ENCODE assay signal across 15 mouse cellular contexts in genomic region chr7:92705534-92705933, GRCm38 (mm10).
"Had no signal": no experiment of that assay in that cellular context is flagged by ENCODE, and none has a peak within 500 bp of the region (broad histone marks: within the 10 kb centered on the region; RNA-seq: fewer than 3 reads in every experiment).

No protein-coding gene starts in this region.

- H3K4me3 ChIP-seq: neural tube, embryonic 12.5 days; neural tube, embryonic 13.5 days; stomach, embryonic 15.5 days had no signal

- H3K4me2 ChIP-seq: neural tube, embryonic 12.5 days; neural tube, embryonic 13.5 days; stomach, embryonic 15.5 days had no signal

- H3K4me1 ChIP-seq: neural tube, embryonic 12.5 days; stomach, embryonic 15.5 days had no signal

- H3K9ac ChIP-seq: neural tube, embryonic 12.5 days; neural tube, embryonic 13.5 days; stomach, embryonic 15.5 days had no signal

- DNase-seq: retina, postnatal 1 day; right cerebral cortex, adult 18-20 months; right cerebral cortex, postnatal 14 days; right cerebral cortex, postnatal 25 days; right cerebral cortex, postnatal 4 days; spleen, adult 18-20 months; thymus, adult 18-20 months; thymus, adult 2 months; thymus, postnatal 14 days; thymus, postnatal 25 days; thymus, postnatal 36 days; thymus, postnatal 4 days had no signal

- H3K36me3 ChIP-seq: neural tube, embryonic 12.5 days; neural tube, embryonic 13.5 days; stomach, embryonic 15.5 days had no signal

- H3K27me3 ChIP-seq: neural tube, embryonic 12.5 days; neural tube, embryonic 13.5 days; stomach, embryonic 15.5 days had no signal

- H3K9me3 ChIP-seq: neural tube, embryonic 12.5 days; neural tube, embryonic 13.5 days; stomach, embryonic 15.5 days had no signal

- H3K27ac ChIP-seq: neural tube, embryonic 12.5 days; neural tube, embryonic 13.5 days; stomach, embryonic 15.5 days had no signal
